Mouse (Mus musculus) myocyte (in vitro differentiated cells): ENCODE results near the gene Sgpp2. TPM values are rescaled to one million over a fixed set of nuclear protein-coding genes. Genes with fewer than 3 reads are reported as not detected.

Source experiments
- H3K27me3 ChIP-seq: one replicate; pipeline ENCODE4 v1.6.1; 2011; ENCODE audit not compliant: control insufficient read depth, insufficient read depth, insufficient read length
- H3K36me3 ChIP-seq: one replicate; pipeline ENCODE4 v1.6.1; 2011; ENCODE audit not compliant: control insufficient read depth, insufficient read depth
- H3K4me2 ChIP-seq: one replicate; pipeline ENCODE4 v1.6.1; 2011; ENCODE audit warnings: low read depth, control low read depth
- H3K4me3 ChIP-seq: one replicate; pipeline ENCODE4 v1.5.1; 2011; ENCODE audit warnings: mild to moderate bottlenecking, control low read depth, moderate library complexity
- H3K79me2 ChIP-seq: one replicate; pipeline ENCODE4 v1.6.1; 2011; ENCODE audit not compliant: control insufficient read depth, insufficient read depth
- H3ac ChIP-seq: one replicate; pipeline ENCODE4 v1.6.1; 2011; ENCODE audit not compliant: control insufficient read depth, insufficient read length
- CEBPB ChIP-seq: IDR thresholded peaks from 2 replicates; pipeline ENCODE4 v1.6.1; 2011; ENCODE audit warnings: mild to moderate bottlenecking, moderate library complexity; ENCODE audit not compliant: poor library complexity, insufficient read depth, severe bottlenecking
- E2F4 ChIP-seq: IDR thresholded peaks from one replicate; pipeline ENCODE4 v1.6.1; 2011; ENCODE audit warnings: mild to moderate bottlenecking, control low read depth, moderate library complexity; ENCODE audit not compliant: insufficient read depth
- MAX ChIP-seq: IDR thresholded peaks from one replicate; pipeline ENCODE4 v1.6.1; 2011; ENCODE audit warnings: low read depth, mild to moderate bottlenecking, control low read depth
- MYOD1 ChIP-seq, 3 experiments: IDR thresholded peaks; one replicate each; pipeline ENCODE4 v1.6.1; 2011; ENCODE audit warnings: control low read depth in 2 of 3, low read depth in 2 of 3, mild to moderate bottlenecking in 2 of 3, moderate library complexity in 1 of 3; ENCODE audit not compliant: insufficient read length in 2 of 3, control insufficient read depth in 1 of 3
- MYOG ChIP-seq, 3 experiments: IDR thresholded peaks; one replicate each; pipeline ENCODE4 v1.6.1; 2011; ENCODE audit warnings: control low read depth in 2 of 3, low read depth in 2 of 3, mild to moderate bottlenecking in 2 of 3; ENCODE audit not compliant: insufficient read length in 2 of 3, control insufficient read depth in 1 of 3, insufficient read depth in 1 of 3
- POLR2A ChIP-seq: IDR thresholded peaks from one replicate; pipeline ENCODE4 v1.6.1; 2011; ENCODE audit warnings: low read depth, mild to moderate bottlenecking, control low read depth, moderate library complexity; ENCODE audit not compliant: insufficient read length
- POLR2AphosphoS2 ChIP-seq: IDR thresholded peaks from one replicate; pipeline ENCODE4 v1.6.1; 2011; ENCODE audit warnings: low read depth, control low read depth; ENCODE audit not compliant: insufficient read length
- REST ChIP-seq: IDR thresholded peaks from one replicate; pipeline ENCODE4 v1.6.1; 2011; ENCODE audit warnings: mild to moderate bottlenecking, control low read depth, moderate library complexity; ENCODE audit not compliant: insufficient read depth, insufficient read length
- SRF ChIP-seq: IDR thresholded peaks from one replicate; pipeline ENCODE4 v1.6.1; 2011; ENCODE audit warnings: low read depth; ENCODE audit not compliant: control insufficient read depth, insufficient read length
- TCF12 ChIP-seq: IDR thresholded peaks from one replicate; pipeline ENCODE4 v1.6.1; 2011; ENCODE audit warnings: mild to moderate bottlenecking, control low read depth; ENCODE audit not compliant: poor library complexity, insufficient read depth, severe bottlenecking
- TCF3 ChIP-seq: IDR thresholded peaks from one replicate; pipeline ENCODE4 v1.6.1; 2011; ENCODE audit warnings: low read depth, control low read depth; ENCODE audit not compliant: insufficient read length
- USF1 ChIP-seq: IDR thresholded peaks from one replicate; pipeline ENCODE4 v1.6.1; 2011; ENCODE audit warnings: low read depth, mild to moderate bottlenecking, control low read depth, moderate library complexity
- polyA plus RNA-seq: library from polyadenylated mRNA; unstranded; fragments of >200 nt; fragmentation: generic; extraction: Trizol; gene quantifications from one replicate; pipeline ENCODE4 v1.2.1, GENCODE M21; 2012; ENCODE audit warnings: missing spikeins

Gene Sgpp2
- polyA plus RNA-seq, 1 experiment = 0.10 TPM

DNA sequence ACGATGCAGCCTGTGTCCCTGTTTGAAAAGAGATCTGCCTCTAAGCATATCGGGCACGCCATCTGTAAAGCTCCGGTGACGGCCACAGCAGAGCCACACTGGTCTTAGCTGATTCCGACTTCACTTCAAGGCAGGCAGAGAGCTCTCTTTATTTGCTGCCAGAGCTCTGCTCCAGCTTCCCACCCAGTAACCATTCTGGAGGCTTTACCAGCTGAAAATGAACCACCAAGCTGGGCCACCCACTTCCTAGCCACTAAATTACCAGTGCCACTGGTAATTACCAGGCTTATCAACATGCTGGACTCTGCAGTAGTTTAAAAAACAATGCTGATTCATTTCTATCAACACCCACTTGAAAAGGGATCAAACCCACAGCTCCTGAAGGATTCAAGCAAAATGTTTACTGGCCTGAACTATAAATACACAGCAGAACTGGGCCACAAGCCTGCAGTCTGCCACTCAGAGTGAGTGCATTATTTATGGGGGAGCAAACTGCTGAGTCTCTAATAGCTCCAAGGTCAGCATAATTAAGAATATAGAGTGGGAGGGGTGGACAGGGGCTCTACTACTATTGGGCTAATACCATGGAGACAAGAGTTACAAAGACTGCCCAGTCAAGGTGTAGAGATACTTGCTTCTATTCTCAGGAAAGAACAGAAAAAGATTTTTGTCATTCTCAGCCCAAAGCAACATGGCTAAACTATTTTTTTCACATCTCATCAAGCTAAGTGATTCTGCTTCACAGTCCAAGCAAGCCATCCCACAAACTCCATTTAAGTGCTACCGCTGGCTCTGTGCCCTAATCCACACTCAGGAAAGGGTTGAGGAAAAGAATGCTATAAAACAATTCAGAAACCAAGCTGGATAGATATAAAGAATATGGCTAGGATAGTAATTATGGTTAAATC lies 115.9 kb downstream of the Sgpp2 start:
- H3K79me2 ChIP-seq = no peaks in the 10 kb centered on the region
- no peak overlapping the region for H3K4me3 ChIP-seq
- H3K27me3 ChIP-seq = no peaks in the 10 kb centered on the region
- H3K36me3 ChIP-seq = peaks cover 30% of the 10 kb centered on the region
- no peak for TF ChIP-seq CEBPB
- TF ChIP-seq E2F4 = no peak
- TF ChIP-seq MAX = no peak
- no peak for TF ChIP-seq REST
- no peak for TF ChIP-seq SRF
- TF ChIP-seq USF1 = no peak
- no peak for TF ChIP-seq TCF3
- TF ChIP-seq POLR2A = no peak
- no peak for TF ChIP-seq MYOD1 (IDR thresholded peaks at IDR 0.05; ENCODE audit: control insufficient read depth in 1 of 3, insufficient read length in 2 of 3, low read depth in 2 of 3)
- no peak for TF ChIP-seq POLR2AphosphoS2
- no peak for TF ChIP-seq MYOG (IDR thresholded peaks at IDR 0.05; ENCODE audit: control insufficient read depth in 1 of 3, insufficient read depth in 1 of 3, insufficient read length in 2 of 3, low read depth in 2 of 3)
- TF ChIP-seq TCF12 = no peak
- H3ac ChIP-seq = no peak overlapping the region
- H3K4me2 ChIP-seq = no peak overlapping the region

- Histone ChIP-seq H3K36me3 (peaks cover 32% of the 10 kb centered on the region), H3K4me3 (no peak overlapping the region), H3K79me2 (no peaks in the 10 kb centered on the region), H3K4me2 (no peak overlapping the region), H3ac (no peak overlapping the region), H3K27me3 (no peaks in the 10 kb centered on the region)
- no peak for TF ChIP-seq POLR2A
Observed at GRCm38 (mm10) chr1:78426841-78427240, 116.7 kb downstream of the Sgpp2 start.

DNA sequence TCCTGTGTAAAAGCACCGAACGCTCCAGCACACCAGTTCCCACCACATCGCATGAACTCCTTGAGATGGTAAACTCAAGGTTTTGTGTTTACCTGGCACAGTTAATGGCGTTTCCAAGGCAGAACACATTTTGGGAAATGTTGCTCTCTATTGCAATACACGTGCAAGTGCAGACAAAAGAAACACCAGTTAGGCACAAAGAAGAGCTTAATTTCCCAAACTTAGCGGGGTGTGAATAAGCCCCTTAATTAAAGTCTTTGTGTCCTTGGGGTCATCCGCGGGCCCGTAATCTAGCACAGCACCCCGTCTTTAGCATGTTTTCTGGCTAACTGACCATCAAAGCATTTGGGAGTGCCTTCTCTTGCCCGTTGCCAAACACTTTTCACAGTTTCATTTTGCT lies 118.7 kb downstream of the Sgpp2 start:
- peaks cover 32% of the 10 kb centered on the region for H3K36me3 ChIP-seq
- H3K4me2 ChIP-seq = no peak overlapping the region
- H3K4me3 ChIP-seq = no peak overlapping the region
- no peak overlapping the region for H3ac ChIP-seq
- TF ChIP-seq POLR2A = no peak
- no peak for TF ChIP-seq E2F4
- no peak for TF ChIP-seq MYOD1 (IDR thresholded peaks at IDR 0.05; ENCODE audit: control insufficient read depth in 1 of 3, insufficient read length in 2 of 3, low read depth in 2 of 3)
- no peak for TF ChIP-seq TCF3
- no peak for TF ChIP-seq TCF12
- no peak for TF ChIP-seq REST
- H3K79me2 ChIP-seq = no peaks in the 10 kb centered on the region
- H3K27me3 ChIP-seq = no peaks in the 10 kb centered on the region

DNA sequence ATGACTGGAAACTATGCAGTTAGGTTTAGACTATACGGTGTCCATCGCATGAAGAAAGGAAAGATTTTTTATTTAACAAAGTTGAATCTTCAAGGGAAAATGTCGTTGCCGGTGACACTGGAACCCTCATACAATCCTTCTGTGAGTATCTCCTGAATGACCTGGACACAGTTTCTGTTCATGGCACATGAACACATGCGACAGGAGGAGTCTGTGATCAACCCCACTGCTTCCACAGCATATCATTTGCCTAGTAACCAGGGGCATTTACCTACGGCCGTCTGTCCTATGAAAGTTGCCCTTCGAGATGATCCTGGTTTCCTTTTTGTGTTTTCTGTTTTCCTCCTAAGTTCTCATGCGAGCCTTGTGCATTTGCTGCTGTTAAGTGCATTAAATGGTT lies 123.3 kb downstream of the Sgpp2 start:
- Histone ChIP-seq H3K4me2 (no peak overlapping the region), H3ac (no peak overlapping the region), H3K27me3 (no peaks in the 10 kb centered on the region), H3K79me2 (no peaks in the 10 kb centered on the region), H3K4me3 (no peak overlapping the region), H3K36me3 (peaks cover 25% of the 10 kb centered on the region)
- TF ChIP-seq REST (no peak), CEBPB (no peak), MYOD1 (IDR thresholded peaks at IDR 0.05; ENCODE audit: control insufficient read depth in 1 of 3, insufficient read length in 2 of 3, low read depth in 2 of 3) (no peak), MAX (no peak), TCF12 (no peak), POLR2AphosphoS2 (no peak), E2F4 (no peak), MYOG (IDR thresholded peaks at IDR 0.05; ENCODE audit: control insufficient read depth in 1 of 3, insufficient read depth in 1 of 3, insufficient read length in 2 of 3, low read depth in 2 of 3) (no peak), TCF3 (no peak), USF1 (no peak), POLR2A (no peak), SRF (no peak)

GRCm38 (mm10) chr1:78435967-78436366 lies 125.8 kb downstream of the Sgpp2 start:
- H3K4me3 ChIP-seq = no peak overlapping the region
- TF ChIP-seq MYOD1 (IDR thresholded peaks at IDR 0.05; ENCODE audit: control insufficient read depth in 1 of 3, insufficient read length in 2 of 3, low read depth in 2 of 3) (peak in 2 of 3 experiments; percentile 44 to 61), REST (no peak), MYOG (IDR thresholded peaks at IDR 0.05; ENCODE audit: control insufficient read depth in 1 of 3, insufficient read depth in 1 of 3, insufficient read length in 2 of 3, low read depth in 2 of 3) (no peak), POLR2AphosphoS2 (no peak), POLR2A (no peak), E2F4 (no peak), TCF3 (no peak), MAX (no peak)

More at GRCm38 (mm10) chr1:78435967-78436366, 125.8 kb downstream of the Sgpp2 start:
- Histone ChIP-seq H3K4me2 (no peak overlapping the region), H3K79me2 (peaks cover 8% of the 10 kb centered on the region), H3K36me3 (peaks cover 46% of the 10 kb centered on the region), H3ac (no peak overlapping the region), H3K27me3 (no peaks in the 10 kb centered on the region)
